Mouse (Mus musculus): ENCODE measurements around the gene Kif5c.

- TF ChIP-seq CTCF (IDR thresholded peaks at IDR 0.05; ENCODE audit: low read depth, low read length) (no peak), EP300 (IDR thresholded peaks at IDR 0.05; ENCODE audit: insufficient read depth, low read depth, low read length) (no peak), POLR2A (IDR thresholded peaks at IDR 0.05; ENCODE audit: insufficient read depth, low read length) (no peak)
Measured at GRCm38 (mm10) chr2:49690421-49690826, 71.3 kb downstream of the Kif5c start.

Data from ES-Bruce4 (cell line).